Mouse (Mus musculus) testis, adult 2 months (tissue): Measurements from ENCODE around the gene Ssmem1.

Source experiments
- CTCF ChIP-seq: fragments of 200-500 bp; IDR thresholded peaks from 2 replicates; pipeline ENCODE4 v1.5.1; 2012; ENCODE audit warnings: low read depth, mild to moderate bottlenecking, inconsistent platforms, low read length, moderate library complexity; ENCODE audit not compliant: control insufficient read depth, insufficient read depth, insufficient replicate concordance
- POLR2A ChIP-seq: fragments of 200-500 bp; IDR thresholded peaks from 2 replicates; pipeline ENCODE4 v1.6.1; 2012; ENCODE audit warnings: low read depth, mild to moderate bottlenecking, inconsistent platforms, low read length, moderate library complexity; ENCODE audit not compliant: control insufficient read depth

DNA sequence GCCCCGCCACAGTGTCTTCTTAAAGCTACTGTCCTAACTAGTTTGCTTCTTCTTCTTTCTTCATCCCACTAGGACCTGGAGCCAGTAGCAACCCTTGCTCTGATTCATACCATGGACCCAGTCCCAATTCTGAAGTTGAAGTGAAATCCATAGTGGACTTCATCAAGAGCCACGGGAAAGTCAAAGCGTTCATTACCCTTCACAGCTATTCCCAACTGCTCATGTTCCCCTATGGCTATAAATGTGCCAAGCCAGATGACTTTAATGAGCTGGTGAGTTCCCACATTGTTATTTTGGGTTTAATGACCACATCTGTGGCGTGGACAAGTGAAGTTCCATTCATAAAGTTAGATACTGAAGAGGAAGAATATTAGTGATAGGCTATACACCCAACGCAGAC is 44.4 kb downstream of the Ssmem1 start:
- TF ChIP-seq CTCF (no peak), POLR2A (no peak)
